ENCODE assay signal across 7 mouse cellular contexts in the genomic region with DNA sequence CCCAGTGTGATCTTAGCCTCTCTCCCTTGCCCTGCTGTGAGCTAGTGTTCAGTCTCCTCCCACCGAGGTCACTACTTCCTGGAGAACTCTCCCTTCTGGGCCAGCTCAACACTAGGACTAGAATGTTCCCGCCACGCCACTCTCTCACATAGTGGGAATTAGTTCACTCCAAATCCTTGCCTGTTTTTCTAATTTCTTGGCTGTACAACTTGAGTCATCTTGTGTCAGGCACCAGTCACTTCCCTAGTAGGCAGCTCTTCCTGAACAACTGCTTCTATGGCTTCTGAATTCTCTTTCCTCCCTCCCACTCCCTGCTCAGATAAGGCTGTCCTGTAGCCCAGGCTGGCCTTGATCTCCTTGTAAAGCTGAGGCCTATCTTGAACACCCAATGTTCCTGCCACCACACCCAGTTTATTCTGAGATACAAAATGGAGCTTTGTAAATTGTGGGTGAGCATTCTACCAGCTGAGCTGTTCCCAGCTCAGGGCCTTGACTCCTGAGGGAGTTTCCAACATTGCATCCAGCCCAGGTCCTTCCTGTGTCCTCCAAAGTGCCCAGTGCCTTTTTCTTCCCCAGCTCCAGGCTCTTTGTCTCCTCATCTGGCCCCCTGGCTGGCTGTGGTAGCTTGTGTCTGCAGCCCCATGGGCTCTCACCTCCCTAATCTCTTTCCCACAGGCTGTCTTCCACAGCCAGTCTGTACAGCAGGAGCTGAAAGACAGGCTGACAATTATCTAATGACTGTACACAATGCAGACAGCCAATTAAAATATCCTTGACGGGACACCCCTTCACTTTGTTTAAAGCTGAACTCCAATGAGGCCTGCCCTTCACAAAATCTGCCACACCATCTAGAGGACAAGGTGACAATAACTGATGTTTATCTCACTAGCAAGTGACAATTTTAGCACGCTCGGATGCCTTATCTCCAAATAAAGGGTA.
DNase-seq lines count a peak whose midpoint lies in the region; ATAC-seq and TF ChIP-seq lines count a peak whose summit lies in the region.

No protein-coding gene starts in this region.

- H3K36me3 ChIP-seq in heart, postnatal 0 days (replicated peaks; ENCODE audit: control insufficient read depth, insufficient read depth, low read length) = no peaks in the 10 kb centered on the region

- no peak overlapping the region for H3K9ac ChIP-seq in heart, postnatal 0 days (replicated peaks; ENCODE audit: low read depth, low read length)

- H3K27me3 ChIP-seq in heart, postnatal 0 days (ENCODE audit: control insufficient read depth, insufficient read depth, low read length) = 0 out of 2 replicates have a peak, but pooled peaks cover 3% of the 10 kb centered on the region

- no peak overlapping the region for H3K4me2 ChIP-seq in heart, postnatal 0 days (ENCODE audit: low read depth, low read length)

- no peak overlapping the region for H3K4me3 ChIP-seq in layer of hippocampus, adult 2 months
- H3K4me3 ChIP-seq in heart, postnatal 0 days (ENCODE audit: low read depth, low read length) = no peak overlapping the region

- H3K9me3 ChIP-seq in heart, postnatal 0 days (replicated peaks; ENCODE audit: control insufficient read depth, low read length) = no peaks in the 10 kb centered on the region

- H3K27ac ChIP-seq in layer of hippocampus, adult 2 months = no peak overlapping the region
- no peak overlapping the region for H3K27ac ChIP-seq in heart, postnatal 0 days (ENCODE audit: low read depth)

- TF ChIP-seq CTCF in layer of hippocampus, adult 2 months (conservative IDR thresholded peaks at IDR 0.05) = peak; percentile 19; the same call in 1 of the 2 replicates
- no peak for TF ChIP-seq CTCF in heart, postnatal 0 days (IDR thresholded peaks at IDR 0.05; ENCODE audit: low read depth)

- no peak for DNase-seq in layer of hippocampus, adult 2 months (ENCODE audit: low spot score in 2 of 2)
- DNase-seq in layer of hippocampus, adult 9-10 months (ENCODE audit: low spot score) = no peak
- peak; percentile 86 for DNase-seq in c-Kit-positive CD71-positive TER-119-positive erythroid progenitor cells, embryonic 14.5 days (ENCODE audit: low spot score)
- no peak for DNase-seq in heart, postnatal 0 days (ENCODE audit: low spot score)
- peak; percentile 72 for DNase-seq in retina, postnatal 1 day
- DNase-seq in frontal cortex, postnatal 25 days (ENCODE audit: low spot score in 2 of 2) = no peak
- DNase-seq in layer of hippocampus, postnatal 14 days (ENCODE audit: low spot score in 2 of 2) = no peak

- peak; percentile 33; the same call in 1 of the 2 replicates for ATAC-seq in heart, postnatal 0 days (ENCODE audit: insufficient read depth, low read depth)

- 38% methylated on average over 6 of the region's 6 CpGs for WGBS in heart, postnatal 0 days

- H3K4me1 ChIP-seq in heart, postnatal 0 days (ENCODE audit: control insufficient read depth, insufficient read depth) = no peaks in the 10 kb centered on the region

- no peak for TF ChIP-seq EP300 in heart, postnatal 0 days (IDR thresholded peaks at IDR 0.05; ENCODE audit: low read depth)

Comparison
In these comparisons a context has a peak if more than half of its experiments do, and no peak if none do; other contexts are left out.
1. DNase-seq: peak in c-Kit-positive CD71-positive TER-119-positive erythroid progenitor cells, embryonic 14.5 days (single experiment) and retina, postnatal 1 day (single experiment); none in layer of hippocampus, adult 2 months (0 of 2), layer of hippocampus, adult 9-10 months (single experiment), heart, postnatal 0 days (single experiment), frontal cortex, postnatal 25 days (0 of 2) and layer of hippocampus, postnatal 14 days (0 of 2).